Mouse (Mus musculus): ENCODE data around the gene Dpf2. TPM values are rescaled to one million over a fixed set of nuclear protein-coding genes. Genes with fewer than 3 reads are reported as not detected.

Gene Dpf2
- polyA plus RNA-seq, 1 experiment from 2014 or later = 179 TPM

GRCm38 (mm10) chr19:5922119-5922942, 9.5 kb upstream of the Dpf2 start:
- Histone ChIP-seq H3K4me3 (no peak overlapping the region), H3K4me1 (peaks cover 34% of the 10 kb centered on the region), H3K27me3 (peaks cover 11% of the 10 kb centered on the region), H3K9me3 (no peaks in the 10 kb centered on the region), H3K9ac (peak overlapping the region; percentile 59; the same call in 1 of the 2 replicates), H3K4me2 (peak overlapping the region; percentile 44), H3K36me3 (peaks cover 11% of the 10 kb centered on the region), H3K27ac (no peak overlapping the region)
- no peak for ATAC-seq (ENCODE audit: insufficient number of reproducible peaks, insufficient read depth, low FRiP score, low TSS enrichment, low read depth)
- 70% methylated on average over 15 of the region's 15 CpGs for WGBS

GRCm38 (mm10) chr19:5921715-5922114, 8.9 kb upstream of the Dpf2 start:
- 15% methylated on average over 9 of the region's 9 CpGs for WGBS
- Histone ChIP-seq H3K9me3 (no peaks in the 10 kb centered on the region), H3K27ac (no peak overlapping the region), H3K27me3 (peaks cover 11% of the 10 kb centered on the region), H3K4me1 (peaks cover 30% of the 10 kb centered on the region), H3K4me2 (peak overlapping the region; percentile 44), H3K4me3 (0 out of 2 replicates have a peak overlapping the region, but pooled peaks have one; percentile 8), H3K9ac (peak overlapping the region; percentile 59; the same call in 1 of the 2 replicates), H3K36me3 (peaks cover 15% of the 10 kb centered on the region)
- ATAC-seq (ENCODE audit: insufficient number of reproducible peaks, insufficient read depth, low FRiP score, low TSS enrichment, low read depth) = no peak

- H3K4me3 ChIP-seq = peak overlapping the region; percentile 85
- no peaks in the 10 kb centered on the region for H3K27me3 ChIP-seq
- ATAC-seq (ENCODE audit: insufficient number of reproducible peaks, insufficient read depth, low FRiP score, low TSS enrichment, low read depth) = peak; percentile 94
- no peaks in the 10 kb centered on the region for H3K9me3 ChIP-seq
- peaks cover 34% of the 10 kb centered on the region for H3K4me1 ChIP-seq
- peak overlapping the region; percentile 91 for H3K27ac ChIP-seq
- WGBS = under 1% methylated on average over 59 of the region's 59 CpGs
- H3K9ac ChIP-seq = peak overlapping the region; percentile 97
- peak overlapping the region; percentile 74 for H3K4me2 ChIP-seq
- peaks cover 15% of the 10 kb centered on the region for H3K36me3 ChIP-seq
These were observed 455 bp downstream of the Dpf2 start for GRCm38 (mm10) chr19:5912103-5913006.

- no peak for ATAC-seq (ENCODE audit: insufficient number of reproducible peaks, insufficient read depth, low FRiP score, low TSS enrichment, low read depth)
- Histone ChIP-seq H3K9ac (peak overlapping the region; percentile 97), H3K4me2 (peak overlapping the region; percentile 74), H3K4me1 (peaks cover 34% of the 10 kb centered on the region), H3K4me3 (peak overlapping the region; percentile 85), H3K9me3 (no peaks in the 10 kb centered on the region), H3K36me3 (peaks cover 17% of the 10 kb centered on the region), H3K27ac (peak overlapping the region; percentile 91), H3K27me3 (no peaks in the 10 kb centered on the region)
- WGBS = 6% methylated on average over 14 of the region's 14 CpGs
These were observed 1.2 kb downstream of the Dpf2 start for GRCm38 (mm10) chr19:5911430-5912102.

- Histone ChIP-seq H3K4me1 (peaks cover 34% of the 10 kb centered on the region), H3K9me3 (no peaks in the 10 kb centered on the region), H3K4me2 (peak overlapping the region; percentile 74), H3K27ac (peak overlapping the region; percentile 53), H3K36me3 (peaks cover 24% of the 10 kb centered on the region), H3K4me3 (peak overlapping the region; percentile 85), H3K27me3 (no peaks in the 10 kb centered on the region), H3K9ac (peak overlapping the region; percentile 57)
- no peak for ATAC-seq (ENCODE audit: insufficient number of reproducible peaks, insufficient read depth, low FRiP score, low TSS enrichment, low read depth)
- 32% methylated on average over 6 of the region's 6 CpGs for WGBS
These were observed 2.6 kb downstream of the Dpf2 start for GRCm38 (mm10) chr19:5910221-5910620.

- Histone ChIP-seq H3K4me2 (no peak overlapping the region), H3K4me1 (peaks cover 23% of the 10 kb centered on the region), H3K9me3 (no peaks in the 10 kb centered on the region), H3K27me3 (no peaks in the 10 kb centered on the region), H3K27ac (no peak overlapping the region), H3K4me3 (no peak overlapping the region), H3K9ac (no peak overlapping the region), H3K36me3 (peaks cover 48% of the 10 kb centered on the region)
- WGBS = 70% methylated on average over 3 of the region's 3 CpGs
- no peak for ATAC-seq (ENCODE audit: insufficient number of reproducible peaks, insufficient read depth, low FRiP score, low TSS enrichment, low read depth)
These were observed 5.5 kb downstream of the Dpf2 start for GRCm38 (mm10) chr19:5907275-5907674.

GRCm38 (mm10) chr19:5894002-5894678, 18.7 kb downstream of the Dpf2 start, which contains the start of gene Tigd3:
Gene Tigd3 (minus strand): TSS chr19:5894149.
- 2% methylated on average over 35 of the region's 36 CpGs for WGBS
- Histone ChIP-seq H3K4me1 (peaks cover 18% of the 10 kb centered on the region), H3K36me3 (peaks cover 44% of the 10 kb centered on the region), H3K4me2 (peak within 1 kb of the TSS; percentile 83), H3K9ac (peak within 1 kb of the TSS; percentile 86), H3K4me3 (peak within 1 kb of the TSS; percentile 61), H3K27ac (no peak within 1 kb of the TSS), H3K9me3 (no peaks in the 10 kb centered on the region), H3K27me3 (no peaks in the 10 kb centered on the region)
- ATAC-seq (ENCODE audit: insufficient number of reproducible peaks, insufficient read depth, low FRiP score, low TSS enrichment, low read depth) = peak; percentile 90

GRCm38 (mm10) chr19:5893282-5894001, 19.4 kb downstream of the Dpf2 start:
- H3K4me3 ChIP-seq = peak overlapping the region; percentile 61
- no peaks in the 10 kb centered on the region for H3K9me3 ChIP-seq
- H3K36me3 ChIP-seq = peaks cover 39% of the 10 kb centered on the region
- WGBS = 9% methylated on average over 29 of the region's 31 CpGs
- no peak overlapping the region for H3K27ac ChIP-seq
- ATAC-seq (ENCODE audit: insufficient number of reproducible peaks, insufficient read depth, low FRiP score, low TSS enrichment, low read depth) = peak; percentile 4; the same call in 1 of the 2 replicates
- H3K4me1 ChIP-seq = peaks cover 18% of the 10 kb centered on the region
- peak overlapping the region; percentile 83 for H3K4me2 ChIP-seq
- peak overlapping the region; percentile 86 for H3K9ac ChIP-seq
- H3K27me3 ChIP-seq = no peaks in the 10 kb centered on the region

- no peaks in the 10 kb centered on the region for H3K27me3 ChIP-seq
- H3K4me3 ChIP-seq = 0 out of 2 replicates have a peak overlapping the region, but pooled peaks have one; percentile 61
- H3K9ac ChIP-seq = peak overlapping the region; percentile 86
- no peak for ATAC-seq (ENCODE audit: insufficient number of reproducible peaks, insufficient read depth, low FRiP score, low TSS enrichment, low read depth)
- H3K4me2 ChIP-seq = peak overlapping the region; percentile 83
- H3K4me1 ChIP-seq = peaks cover 18% of the 10 kb centered on the region
- H3K27ac ChIP-seq = no peak overlapping the region
- peaks cover 34% of the 10 kb centered on the region for H3K36me3 ChIP-seq
- 94% methylated on average over 13 of the region's 13 CpGs for WGBS
- no peaks in the 10 kb centered on the region for H3K9me3 ChIP-seq
These were observed 20.1 kb downstream of the Dpf2 start for GRCm38 (mm10) chr19:5892735-5893134.

- no peaks in the 10 kb centered on the region for H3K27me3 ChIP-seq
- 0 out of 2 replicates have a peak overlapping the region, but pooled peaks have one; percentile 83 for H3K4me2 ChIP-seq
- no peak overlapping the region for H3K27ac ChIP-seq
- ATAC-seq (ENCODE audit: insufficient number of reproducible peaks, insufficient read depth, low FRiP score, low TSS enrichment, low read depth) = no peak
- WGBS = 95% methylated on average over 7 of the region's 7 CpGs
- H3K9ac ChIP-seq = 0 out of 2 replicates have a peak overlapping the region, but pooled peaks have one; percentile 86
- H3K4me3 ChIP-seq = no peak overlapping the region; the same call in 1 of the 2 replicates
- H3K4me1 ChIP-seq = peaks cover 18% of the 10 kb centered on the region
- H3K36me3 ChIP-seq = peaks cover 29% of the 10 kb centered on the region
- H3K9me3 ChIP-seq = no peaks in the 10 kb centered on the region
These were observed 20.5 kb downstream of the Dpf2 start for GRCm38 (mm10) chr19:5892262-5892661.

All from embryonic facial prominence, embryonic 13.5 days (tissue).